Mouse (Mus musculus) adrenal gland, adult (tissue): ENCODE data around the gene Hecw2.

ENCODE experiments used
- DNase-seq, 2 experiments: peaks; one replicate each; pipeline ENCODE4 v3.0.0; 2022 to 2023; ENCODE audit warnings: low spot score in 1 of 2; ENCODE audit not compliant: inconsistent age in 2 of 2

The Hecw2 gene

DNA sequence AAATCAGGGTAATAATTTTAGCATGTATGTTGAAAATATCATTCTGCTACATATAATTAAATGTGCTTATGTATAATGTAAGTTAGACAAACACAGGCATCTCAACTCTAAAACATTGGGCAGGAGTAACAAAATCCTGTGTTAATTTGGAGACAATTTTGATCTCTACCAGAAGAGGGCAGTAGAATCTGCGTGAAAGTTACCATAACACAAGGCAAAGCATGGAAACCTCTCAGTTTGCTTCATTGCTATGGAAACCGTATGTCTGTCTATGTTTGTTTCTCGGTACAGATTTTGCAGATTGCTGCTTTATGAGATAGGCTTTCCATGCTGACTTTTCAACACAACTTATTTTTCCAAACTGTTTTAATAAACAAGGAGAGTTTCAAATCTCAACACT lies 285.9 kb downstream of the Hecw2 start:
- DNase-seq: peak in 1 of 2 experiments; percentile 71

DNA sequence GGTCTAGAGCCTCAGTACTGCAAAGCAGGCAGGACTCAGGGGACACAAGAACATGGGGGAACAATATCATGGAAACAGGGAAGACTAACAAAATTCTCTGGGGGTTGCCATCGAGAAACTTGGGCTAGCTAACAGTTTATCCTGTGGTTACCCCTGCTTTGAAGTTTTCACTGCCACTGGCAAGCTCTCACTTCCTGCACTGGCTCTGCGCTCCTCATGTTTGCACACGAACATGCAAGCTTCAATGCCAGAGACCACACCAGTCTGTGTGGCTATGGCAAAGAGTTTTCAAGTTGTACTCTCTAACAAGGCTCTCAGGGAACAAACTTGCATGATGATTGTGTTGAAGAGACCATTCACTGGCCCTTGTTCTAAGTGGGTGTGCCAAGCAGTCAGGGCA lies 288.8 kb downstream of the Hecw2 start:
- no peak for DNase-seq

DNA sequence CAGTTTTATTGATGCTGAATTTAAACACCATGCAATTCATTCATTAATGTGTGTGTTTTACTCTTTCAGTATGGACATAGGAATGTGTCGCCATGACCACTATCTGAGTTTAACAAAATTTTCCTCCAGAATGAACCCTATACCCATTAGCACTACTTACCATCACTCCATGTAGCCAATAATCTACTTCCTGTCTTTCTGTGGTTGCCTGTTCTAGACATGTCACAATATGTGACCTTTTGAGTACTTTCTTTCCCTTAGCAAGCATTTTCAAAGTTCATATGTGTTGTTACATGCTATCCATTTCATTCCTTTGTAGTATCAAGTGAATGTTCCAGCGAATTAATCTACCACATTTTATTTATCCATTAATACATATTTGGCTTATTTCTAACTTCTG lies 294.6 kb downstream of the Hecw2 start:
- DNase-seq: no peak

DNA sequence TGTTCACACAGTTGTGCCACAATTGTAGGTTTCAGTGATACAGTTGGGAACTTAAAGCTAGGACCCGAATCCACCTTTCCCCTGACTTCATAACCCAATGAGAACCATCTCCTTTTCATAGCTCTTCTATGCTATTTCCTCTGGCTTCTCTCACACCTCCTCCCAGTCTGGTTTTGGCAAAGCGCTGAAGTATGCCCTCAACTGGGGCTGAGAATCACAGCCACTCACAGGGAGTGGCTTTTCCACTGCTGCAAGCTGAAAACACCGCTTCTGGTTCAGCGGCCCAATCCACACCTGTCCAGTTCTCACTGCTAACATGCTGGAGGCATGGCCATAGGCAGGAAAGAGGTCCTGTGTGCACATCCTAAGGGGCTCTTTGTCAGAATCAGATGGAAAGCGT lies 300.7 kb downstream of the Hecw2 start:
- DNase-seq: no peak

DNA sequence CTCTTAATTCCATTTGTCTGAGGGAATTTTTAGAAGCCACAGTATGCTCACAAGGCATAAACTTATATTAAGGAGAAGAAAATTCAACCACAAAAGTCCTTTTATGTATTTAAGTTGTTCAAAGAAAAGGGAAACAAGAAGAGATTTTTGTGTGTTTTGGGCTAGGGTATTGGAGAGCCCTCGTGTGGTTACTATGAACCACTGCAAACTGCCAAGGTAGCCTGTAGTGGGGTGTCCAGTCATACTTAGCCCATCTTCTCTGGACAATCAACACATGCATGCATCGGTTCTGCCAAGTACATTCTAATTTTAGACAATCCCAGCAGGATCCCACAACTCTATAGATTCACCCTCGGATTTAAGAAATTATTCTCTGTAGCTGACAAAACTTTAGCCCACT lies 304.6 kb downstream of the Hecw2 start:
- DNase-seq: peak in 1 of 2 experiments; percentile 46

DNA sequence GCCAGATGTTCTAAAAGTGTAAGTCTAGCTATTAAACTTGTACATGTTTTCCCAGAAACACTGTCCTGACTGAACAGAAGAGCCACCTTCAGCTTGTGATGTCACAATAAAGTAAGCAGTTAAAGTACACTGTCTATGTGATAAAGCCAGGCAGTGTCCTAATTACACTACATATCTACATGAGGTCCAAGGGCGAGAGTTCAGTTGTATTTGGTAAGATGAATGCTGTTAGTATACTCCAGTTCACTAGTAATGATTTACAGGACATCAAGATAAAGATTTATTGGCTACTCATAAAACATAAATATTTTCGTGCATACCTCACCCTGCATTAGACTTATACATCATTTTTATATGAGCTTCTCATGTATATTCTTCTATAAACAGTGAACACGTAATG lies 305.2 kb downstream of the Hecw2 start:
- DNase-seq: no peak

DNA sequence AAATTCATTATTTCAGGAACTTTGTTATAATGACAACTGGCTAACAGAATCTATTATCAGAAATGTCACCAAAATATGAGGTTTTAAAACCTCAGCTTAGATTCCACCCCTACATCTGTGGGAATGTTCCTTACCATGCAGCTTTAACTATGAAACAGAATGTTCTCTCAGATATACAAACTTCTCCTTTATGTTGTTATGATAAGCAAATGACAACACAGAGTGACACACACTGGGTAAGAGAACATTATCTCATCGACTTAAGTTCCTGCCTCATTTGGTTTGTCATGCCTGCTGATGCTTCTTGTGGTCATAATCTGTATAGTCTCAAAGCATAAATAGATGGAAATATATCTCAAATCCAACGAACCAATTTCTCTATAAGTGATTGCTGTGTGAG lies 312.5 kb downstream of the Hecw2 start:
- no peak for DNase-seq

DNA sequence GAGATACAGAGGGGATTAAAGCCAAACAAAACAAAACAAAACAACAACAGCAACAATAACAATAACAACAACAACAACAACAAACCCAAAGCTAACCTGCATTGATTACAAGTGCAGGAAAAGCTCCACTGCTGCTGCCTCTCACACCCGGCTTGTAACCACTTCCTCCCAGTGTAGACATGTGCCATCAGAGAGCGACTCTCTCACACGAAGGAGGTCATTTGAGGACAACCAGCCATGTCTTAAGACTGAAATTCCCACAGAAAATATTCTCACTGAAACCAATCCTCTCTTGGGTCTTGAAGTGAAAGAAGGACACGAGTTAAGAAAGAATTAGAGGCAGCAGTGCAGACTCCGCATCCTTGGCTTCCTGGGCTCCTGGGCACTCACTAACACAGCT lies 319.0 kb downstream of the Hecw2 start:
- DNase-seq: no peak

DNA sequence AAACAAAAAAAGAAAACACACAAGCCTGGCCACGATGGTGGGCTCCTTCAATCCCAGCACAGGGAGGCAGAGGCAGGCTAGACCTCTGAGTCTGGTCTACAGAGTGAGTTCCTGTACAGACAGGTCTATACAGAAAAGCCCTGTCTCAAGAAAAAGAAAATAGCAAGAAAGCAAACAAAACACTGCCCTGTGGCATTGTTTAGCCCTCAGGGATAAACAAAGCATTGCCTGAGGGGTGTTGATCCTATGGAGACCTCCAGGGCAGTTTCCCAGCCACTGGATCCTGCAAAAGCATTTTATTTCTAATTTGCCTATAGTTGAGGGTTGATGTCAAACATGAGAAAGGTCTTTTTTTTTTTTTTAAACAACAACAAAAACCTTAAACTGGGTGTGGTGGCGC lies 327.7 kb downstream of the Hecw2 start:
- no peak for DNase-seq

DNA sequence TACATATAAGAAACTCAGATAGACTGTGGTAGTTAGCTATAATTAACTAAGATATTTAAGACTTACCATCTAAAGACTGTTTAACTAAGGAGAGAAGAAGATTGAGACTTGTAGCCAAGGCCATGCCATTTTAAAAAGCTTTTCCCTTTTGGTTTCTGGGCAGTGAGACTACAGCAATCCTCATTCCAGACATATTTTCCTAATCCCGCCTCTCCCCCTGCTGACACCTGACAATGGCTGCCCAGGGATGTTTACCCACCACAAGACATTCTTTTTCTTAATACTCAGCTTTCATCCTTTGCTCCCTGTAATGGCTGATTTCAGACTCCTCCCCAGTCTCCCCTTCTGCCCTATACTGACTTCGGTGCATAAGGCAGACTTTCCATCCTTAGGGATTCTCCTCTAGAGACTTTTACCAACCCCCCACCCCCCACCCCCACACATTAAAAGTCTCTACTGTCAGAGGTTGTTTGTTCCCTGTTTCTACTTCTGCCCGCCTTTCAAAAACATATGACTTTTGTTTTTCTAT lies 328.5 kb downstream of the Hecw2 start:
- DNase-seq: no peak

DNA sequence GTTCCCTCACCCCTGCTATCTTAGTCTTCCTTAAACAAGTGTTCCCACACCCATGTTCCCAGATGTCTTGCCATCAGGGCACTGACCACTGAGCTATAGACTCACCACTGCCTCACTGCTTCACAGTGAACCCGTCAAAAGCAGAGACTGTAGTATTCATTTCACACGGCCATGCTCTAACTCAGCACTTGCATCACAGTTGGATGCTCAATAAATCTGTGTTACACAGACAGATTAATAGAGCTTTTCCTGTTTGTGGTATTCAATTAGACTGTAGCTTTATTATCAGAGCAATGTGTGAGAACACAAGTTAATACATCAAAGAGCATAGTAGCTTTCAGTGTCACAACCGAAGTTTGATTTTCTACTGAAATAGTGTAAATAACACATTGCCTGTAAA lies 330.9 kb downstream of the Hecw2 start:
- DNase-seq: no peak

DNA sequence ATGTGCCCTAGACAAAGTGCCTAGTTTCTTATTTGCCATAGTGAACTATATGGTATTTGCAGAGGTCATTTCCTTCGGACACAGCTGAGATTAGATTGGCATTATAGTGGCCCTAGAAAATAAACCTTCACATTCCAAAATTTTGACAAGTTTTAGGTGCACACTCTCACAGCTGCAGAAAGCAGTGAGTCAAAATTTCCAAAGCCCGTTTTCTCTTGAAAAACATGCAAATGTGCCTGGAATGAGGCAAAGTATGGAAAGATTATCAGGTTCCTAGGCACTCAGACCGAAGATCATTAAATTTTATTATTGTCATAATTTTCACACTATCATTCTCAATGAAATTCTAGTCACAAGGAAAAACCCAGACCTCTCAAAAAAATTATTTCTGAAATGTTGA lies 334.4 kb downstream of the Hecw2 start:
- no peak for DNase-seq

DNA sequence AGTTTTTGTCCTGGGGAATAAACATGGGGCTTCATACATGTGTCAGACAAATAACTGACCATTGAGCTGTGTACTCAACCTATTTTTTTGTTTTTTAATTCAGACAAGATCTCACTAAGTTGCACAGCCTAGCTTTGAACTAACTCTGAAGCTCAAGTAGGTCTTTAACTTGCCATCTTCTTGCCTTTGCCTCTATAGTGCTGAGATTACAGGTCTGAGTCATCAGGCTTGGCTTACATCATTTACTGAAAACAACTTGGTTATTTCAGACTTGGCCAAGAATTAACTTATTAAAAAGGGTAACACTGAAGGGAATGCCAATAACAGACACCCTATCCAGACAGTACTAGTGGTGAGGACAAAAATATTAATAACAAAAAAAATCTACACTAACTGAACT lies 335.8 kb downstream of the Hecw2 start:
- no peak for DNase-seq

DNA sequence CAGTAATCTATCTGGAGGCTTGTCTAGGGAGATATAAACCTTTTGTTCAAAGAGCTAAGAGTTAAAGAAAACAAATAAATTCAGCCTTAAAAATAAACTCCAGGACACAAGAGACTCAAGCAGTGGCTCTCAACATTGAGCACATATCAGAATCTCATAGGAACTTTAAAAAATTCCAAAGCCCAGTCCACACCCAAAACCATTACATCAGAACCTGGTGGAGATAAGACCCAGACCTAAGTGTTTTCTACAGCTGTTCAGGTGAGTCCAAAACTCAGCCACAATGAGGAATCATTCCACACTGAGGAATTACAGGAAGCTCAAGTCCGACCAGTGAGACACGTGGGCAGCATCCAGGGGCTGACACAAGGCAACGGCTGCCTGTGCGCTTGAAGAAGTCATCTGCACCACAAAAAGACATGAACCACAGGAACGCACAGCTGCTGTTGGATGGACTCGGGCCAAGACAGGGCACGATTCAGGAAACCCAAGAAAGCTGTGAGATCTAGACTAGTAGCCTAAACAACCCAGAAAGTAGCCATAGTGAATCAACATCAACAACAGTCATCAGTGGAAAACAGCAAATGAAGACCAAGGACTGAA lies 338.4 kb downstream of the Hecw2 start:
- DNase-seq: no peak

DNA sequence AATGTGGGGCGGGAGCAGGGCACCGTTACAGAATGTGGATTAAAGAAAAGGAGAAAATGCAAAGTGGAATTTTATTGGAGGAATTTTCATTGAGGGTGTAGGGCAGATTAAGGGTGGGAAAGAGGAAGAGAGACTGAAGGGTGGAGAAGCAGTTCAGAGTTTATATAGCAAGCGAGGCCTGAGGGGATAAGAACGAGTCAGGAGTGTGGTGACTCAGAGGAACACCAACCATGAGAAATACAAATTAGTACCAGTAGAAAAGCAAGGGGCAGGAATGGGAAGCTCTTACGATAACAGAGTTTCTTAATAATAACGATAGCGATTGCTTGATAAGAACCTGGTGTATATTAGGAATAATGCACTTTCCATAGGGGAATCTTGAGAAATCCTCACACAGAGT lies 339.2 kb downstream of the Hecw2 start:
- DNase-seq: no peak

DNA sequence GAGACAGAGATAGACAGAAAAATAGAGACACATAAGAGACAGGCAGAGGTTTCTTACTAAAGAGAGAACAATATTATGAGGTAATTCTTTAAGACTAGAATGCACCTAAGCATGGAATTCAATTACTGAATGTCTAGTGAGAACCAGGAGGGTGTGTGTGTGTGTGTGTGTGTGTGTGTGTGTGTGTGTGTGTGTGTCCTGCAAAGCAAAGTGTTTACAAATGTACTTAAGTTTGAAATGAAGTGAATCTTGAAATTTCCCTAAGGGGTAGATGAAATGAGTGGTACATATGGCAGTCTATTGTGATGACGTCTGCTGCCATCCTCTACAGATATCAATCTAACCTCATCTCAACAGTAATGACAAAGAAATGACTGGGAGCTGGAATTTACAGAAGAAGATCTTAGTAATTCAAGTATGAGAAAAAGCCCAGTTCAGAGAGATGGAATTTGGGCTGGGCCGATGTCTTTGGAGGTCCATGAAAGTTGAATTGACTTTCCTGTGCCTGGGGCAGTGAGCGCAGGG lies 342.8 kb downstream of the Hecw2 start:
- DNase-seq: no peak

DNA sequence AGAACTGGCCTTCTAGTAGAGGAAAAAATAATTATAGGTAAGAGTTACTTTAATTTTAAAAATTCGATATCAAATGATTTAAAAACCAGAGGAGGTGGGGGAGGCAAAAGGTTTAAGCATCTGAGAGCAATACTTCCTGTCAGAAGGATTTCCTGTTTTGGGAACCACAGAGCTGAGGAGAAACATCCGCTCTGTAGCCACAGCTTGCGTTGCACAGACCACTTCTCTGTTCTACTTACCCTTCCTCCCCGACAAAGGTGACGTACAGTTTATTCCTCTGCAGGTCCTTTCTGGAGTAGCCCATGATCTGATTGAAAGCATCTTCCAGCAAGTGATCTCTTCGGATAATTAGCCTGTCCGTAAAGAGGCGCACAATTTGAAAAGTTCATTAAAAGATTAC lies 343.6 kb downstream of the Hecw2 start:
- peak; percentile 19 to 48 for DNase-seq

DNA sequence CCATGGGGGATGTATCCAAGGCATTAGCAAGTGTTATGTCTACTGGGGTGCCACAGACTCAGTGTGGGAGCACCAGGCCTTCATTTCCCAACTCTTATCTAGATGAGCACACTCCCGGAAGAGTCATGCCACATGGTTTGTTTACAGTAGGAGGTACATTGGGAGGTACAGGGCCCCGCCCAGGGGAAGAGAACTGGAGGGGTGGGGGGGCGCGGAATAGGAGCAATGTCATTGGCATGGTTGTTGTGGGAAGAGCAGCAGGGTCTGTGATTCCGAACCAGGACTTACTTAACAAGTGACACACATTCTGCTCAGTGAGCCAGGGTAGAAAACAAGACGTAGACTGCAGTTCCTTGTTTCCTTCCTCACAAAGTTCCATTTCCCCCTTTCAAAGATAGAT lies 344.1 kb downstream of the Hecw2 start:
- peak; percentile 15 to 35 for DNase-seq

DNA sequence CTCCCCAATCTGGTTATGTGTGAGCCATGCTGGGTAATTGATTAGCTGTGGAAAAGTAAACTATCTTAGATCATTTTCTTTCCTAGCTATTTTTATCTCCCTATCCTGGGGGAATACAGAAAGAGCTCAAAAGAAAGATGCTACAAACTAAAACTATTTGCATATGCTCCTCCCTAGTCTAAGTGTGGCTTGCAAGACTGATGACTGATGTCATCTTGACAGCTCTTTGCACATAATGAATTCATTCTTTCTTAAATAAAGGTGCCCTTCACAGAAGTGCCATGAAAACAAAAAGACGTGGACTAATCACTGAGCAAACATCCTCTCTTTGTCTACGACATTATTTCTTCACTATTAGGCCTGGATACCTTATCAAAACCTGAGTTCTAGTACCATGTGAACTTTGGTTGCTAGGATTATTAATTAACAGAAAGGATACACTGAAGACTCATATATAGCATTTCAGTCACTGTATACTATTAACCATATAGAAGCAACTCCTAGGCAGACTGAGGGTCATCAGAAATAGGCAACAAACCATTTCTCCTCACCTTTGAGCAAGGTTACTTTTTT lies 348.2 kb downstream of the Hecw2 start:
- no peak for DNase-seq

DNA sequence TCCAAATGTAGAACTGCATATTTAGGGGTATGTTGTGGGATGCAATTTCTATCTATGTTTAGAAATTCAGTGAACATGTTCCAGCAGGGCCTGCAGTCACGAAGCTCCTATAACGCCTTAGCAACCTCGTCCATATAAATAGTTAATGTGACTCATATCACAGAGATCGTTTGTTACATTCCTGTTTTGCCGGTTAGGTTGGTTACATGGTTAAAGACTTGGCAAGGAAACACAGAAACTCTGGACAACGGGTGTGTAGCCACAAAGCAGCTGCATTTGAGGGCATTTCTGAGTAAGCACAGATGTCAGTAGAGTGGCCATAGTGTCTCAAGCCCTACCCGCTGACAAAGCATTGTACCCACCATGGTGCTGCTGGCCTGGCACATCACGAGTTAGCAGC lies 349.1 kb downstream of the Hecw2 start:
- no peak for DNase-seq

DNA sequence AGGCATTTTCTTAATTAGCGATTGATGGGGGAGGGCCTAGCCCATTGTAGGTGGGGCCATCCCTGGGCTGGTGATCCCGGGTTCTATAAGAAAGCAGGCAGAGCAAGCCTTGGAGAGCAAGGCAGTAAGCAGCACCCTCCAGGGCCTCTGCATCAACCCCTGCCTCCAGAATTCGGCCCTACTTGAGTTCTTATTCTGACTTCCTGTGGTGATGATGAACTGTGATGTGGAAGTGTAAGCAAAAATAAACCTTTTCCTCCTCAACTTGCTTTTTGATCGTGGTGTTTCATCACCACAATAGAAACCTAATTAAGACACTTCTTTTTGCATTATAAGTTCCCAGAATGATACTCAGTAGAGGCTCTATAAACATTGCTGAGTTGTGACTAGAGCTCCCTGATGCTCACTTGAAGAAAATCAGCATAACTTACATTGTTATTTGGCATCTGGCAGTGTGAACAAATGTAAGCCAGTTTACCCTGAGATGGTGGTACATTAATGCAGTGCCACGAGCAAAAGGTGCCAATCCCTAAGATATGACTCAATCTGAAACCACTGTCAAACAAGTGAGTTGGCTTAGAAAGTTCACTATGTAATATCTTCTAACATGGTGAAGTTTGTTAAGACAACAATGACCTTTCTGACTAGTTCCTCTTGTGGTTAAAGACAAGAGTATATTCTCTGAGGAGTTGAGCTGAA lies 349.9 kb downstream of the Hecw2 start:
- DNase-seq: no peak
